Mouse (Mus musculus) forebrain, embryonic 12.5 days (tissue): ENCODE results near the gene Cytip. TPM values are rescaled to one million over a fixed set of nuclear protein-coding genes. Genes with fewer than 3 reads are reported as not detected.
A peak's percentile ranks its signal among the peaks of the same experiment; 100 is the strongest.

Experiments used
- ATAC-seq: fragments of 200-750 bp; cut with Nextera tagmentation; 2 replicates; pipeline ENCODE4 v1.8.0; 2017; ENCODE audit warnings: moderate TSS enrichment; ENCODE audit not compliant: low FRiP score
- H3K27ac ChIP-seq: fragments of 300-500 bp; sonication (generic); 2 replicates; pipeline ENCODE4 v1.5.1; 2016; ENCODE audit warnings: mild to moderate bottlenecking
- H3K27me3 ChIP-seq: fragments of 300-500 bp; sonication (generic); 2 replicates; pipeline ENCODE4 v1.6.1; 2016; ENCODE audit warnings: mild to moderate bottlenecking
- H3K36me3 ChIP-seq: fragments of 300-500 bp; sonication (generic); replicated peaks from 2 replicates; pipeline ENCODE4 v1.6.1; 2016; ENCODE audit warnings: mild to moderate bottlenecking
- H3K4me1 ChIP-seq: fragments of 300-500 bp; sonication (generic); 2 replicates; pipeline ENCODE4 v1.6.1; 2016
- H3K4me2 ChIP-seq: fragments of 300-500 bp; sonication (generic); 2 replicates; pipeline ENCODE4 v1.6.1; 2016; ENCODE audit warnings: mild to moderate bottlenecking, moderate library complexity
- H3K4me3 ChIP-seq: fragments of 300-500 bp; sonication (generic); replicated peaks from 2 replicates; pipeline ENCODE4 v1.5.1; 2016; ENCODE audit warnings: mild to moderate bottlenecking
- H3K9ac ChIP-seq: fragments of 300-500 bp; sonication (generic); 2 replicates; pipeline ENCODE4 v1.6.1; 2016; ENCODE audit warnings: mild to moderate bottlenecking
- H3K9me3 ChIP-seq: fragments of 300-500 bp; sonication (generic); 2 replicates; pipeline ENCODE4 v1.6.1; 2016
- WGBS: fragments of 180-500 bp; shearing (Covaris S2); methylation state at CpG from one replicate; pipeline ENCODE4 v1.1.7; 2016; 5-methylcytosine and 5-hydroxymethylcytosine counted together
- polyA plus RNA-seq: library from polyadenylated mRNA; unstranded; fragments of >200 nt; fragmentation: Nextera tagmentation; extraction: Ambion mirVana; gene quantifications from 2 replicates; pipeline ENCODE4 v1.2.1, GENCODE M21; 2016

Cytip gene
- polyA plus RNA-seq: 0.14 TPM in 1 of 2 replicates, not detected in the other

DNA sequence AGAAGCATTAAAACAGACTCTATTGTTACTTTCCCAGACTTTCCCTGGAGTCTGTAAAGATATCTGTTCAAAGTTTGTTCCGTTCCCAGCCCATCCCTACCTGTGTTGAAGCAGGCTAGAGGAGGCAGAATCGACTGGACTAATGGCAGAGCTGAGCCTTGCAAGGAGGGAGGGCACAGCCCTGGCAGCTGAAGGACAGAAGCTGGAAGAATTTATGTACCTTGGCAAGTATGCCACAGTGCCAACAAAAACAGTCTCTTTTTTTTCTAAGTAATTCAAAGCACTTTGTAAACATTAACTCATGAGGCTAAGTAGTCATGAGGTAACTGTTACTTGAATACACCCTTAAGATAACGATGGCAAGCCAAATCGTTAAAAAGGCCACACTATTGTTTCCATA, at the start of gene Cytip:
TSS of gene Cytip (minus strand) at position 187 of the 400 bp plus-strand sequence.
- no peak within 1 kb of the TSS for H3K27ac ChIP-seq
- WGBS: 53% methylated on average over 4 of the region's 4 CpGs
- no peaks in the 10 kb centered on the region for H3K4me1 ChIP-seq
- H3K36me3 ChIP-seq: no peaks in the 10 kb centered on the region
- H3K9me3 ChIP-seq: no peaks in the 10 kb centered on the region
- H3K27me3 ChIP-seq: no peaks in the 10 kb centered on the region
- no peak for ATAC-seq
- H3K9ac ChIP-seq: no peak within 1 kb of the TSS
- H3K4me3 ChIP-seq: no peak within 1 kb of the TSS
- no peak within 1 kb of the TSS for H3K4me2 ChIP-seq

DNA sequence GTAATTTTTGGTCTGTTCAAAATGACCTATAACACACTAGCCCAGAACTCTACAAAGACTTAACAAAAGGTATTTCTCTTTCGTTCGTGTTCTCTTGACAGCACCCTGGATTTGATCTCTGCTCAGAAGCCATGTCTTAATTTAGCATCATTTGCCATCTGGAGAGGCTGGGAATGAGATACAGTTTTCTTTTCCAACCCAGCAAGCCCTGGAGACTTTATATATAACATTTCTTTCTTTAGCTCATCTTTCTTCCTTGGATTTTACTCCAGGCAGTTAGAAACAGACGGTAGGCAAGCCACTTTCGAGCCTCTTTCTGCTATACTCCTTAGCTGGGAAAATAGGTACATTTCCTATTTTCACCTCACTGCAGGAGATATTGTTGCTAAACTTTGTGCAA, 45.3 kb upstream of the Cytip start:
- Histone ChIP-seq H3K27ac (no peak overlapping the region), H3K9me3 (no peaks in the 10 kb centered on the region), H3K4me2 (no peak overlapping the region), H3K9ac (no peak overlapping the region), H3K27me3 (no peaks in the 10 kb centered on the region), H3K36me3 (no peaks in the 10 kb centered on the region), H3K4me1 (no peaks in the 10 kb centered on the region), H3K4me3 (no peak overlapping the region)
- no peak for ATAC-seq
- 88% methylated on average over 4 of the region's 4 CpGs for WGBS

DNA sequence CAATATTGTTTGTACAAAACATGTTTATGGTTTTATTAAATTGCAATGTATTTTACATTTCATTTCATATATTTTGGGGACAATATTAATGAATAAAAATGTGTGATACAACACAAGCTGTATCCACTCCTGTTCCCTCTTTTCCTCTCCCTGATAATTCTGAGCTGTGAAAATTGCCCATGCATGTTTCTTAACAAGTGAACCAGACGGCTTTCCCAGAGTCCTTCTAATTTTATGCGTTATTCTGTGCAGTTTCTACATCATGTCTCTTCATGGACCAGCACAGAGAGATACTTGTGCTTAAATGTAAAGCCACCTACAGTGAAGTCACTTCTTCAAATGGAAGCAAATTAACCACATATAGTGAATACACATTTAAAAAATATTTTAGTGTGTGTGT, 42.2 kb upstream of the Cytip start:
- no peak for ATAC-seq
- Histone ChIP-seq H3K9ac (no peak overlapping the region), H3K4me1 (no peaks in the 10 kb centered on the region), H3K4me2 (no peak overlapping the region), H3K27ac (no peak overlapping the region), H3K4me3 (no peak overlapping the region), H3K9me3 (no peaks in the 10 kb centered on the region), H3K36me3 (no peaks in the 10 kb centered on the region), H3K27me3 (no peaks in the 10 kb centered on the region)
- WGBS: 78% methylated on average over 2 of the region's 2 CpGs

DNA sequence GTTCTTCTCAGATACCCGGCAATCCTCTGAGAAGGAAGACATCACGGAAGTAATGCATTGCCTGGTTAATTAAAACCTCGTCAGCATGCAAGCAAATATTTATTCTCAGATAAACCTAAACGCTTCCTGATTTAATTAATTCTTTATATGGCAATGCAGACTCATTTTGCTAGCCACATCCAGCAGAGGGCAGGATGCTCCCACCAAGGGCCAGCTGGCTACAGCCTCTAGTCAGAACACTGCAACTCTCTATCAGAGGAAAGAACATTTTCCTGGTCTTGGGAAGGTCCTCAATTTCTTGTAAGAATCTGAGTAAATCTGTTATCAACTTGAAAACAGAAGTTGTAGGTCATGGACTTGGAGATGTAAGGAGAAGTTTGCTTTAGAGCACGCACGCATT, 4.1 kb upstream of the Cytip start:
- Histone ChIP-seq H3K9me3 (no peaks in the 10 kb centered on the region), H3K4me2 (no peak overlapping the region), H3K27ac (no peak overlapping the region), H3K4me3 (no peak overlapping the region), H3K36me3 (no peaks in the 10 kb centered on the region), H3K27me3 (no peaks in the 10 kb centered on the region), H3K4me1 (no peaks in the 10 kb centered on the region), H3K9ac (no peak overlapping the region)
- whole genome bisulfite sequencing: 72% methylated on average over 6 of the region's 6 CpGs
- ATAC-seq: peak; percentile 69

DNA sequence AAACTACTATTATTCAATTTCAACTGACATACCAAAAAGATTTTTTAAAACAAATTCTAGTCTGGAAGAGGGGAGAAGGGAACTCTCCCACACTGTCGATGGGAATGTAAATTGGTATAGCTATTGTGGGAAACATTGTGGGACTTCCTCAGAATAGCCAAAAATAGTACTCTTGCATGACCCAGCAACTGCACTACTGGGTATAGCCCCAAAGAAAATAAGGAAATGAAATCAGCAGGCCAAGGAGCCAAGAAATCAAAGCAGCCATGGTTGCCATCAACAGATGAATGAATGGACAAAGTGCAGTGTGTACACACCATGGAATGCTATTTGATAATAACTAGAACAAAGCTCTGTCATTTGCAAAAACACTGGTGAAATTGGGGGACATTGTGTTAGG, 1.5 kb upstream of the Cytip start:
- H3K27ac ChIP-seq: no peak overlapping the region
- no peak overlapping the region for H3K4me2 ChIP-seq
- H3K9me3 ChIP-seq: no peaks in the 10 kb centered on the region
- H3K4me3 ChIP-seq: no peak overlapping the region
- H3K9ac ChIP-seq: no peak overlapping the region
- H3K36me3 ChIP-seq: no peaks in the 10 kb centered on the region
- H3K4me1 ChIP-seq: no peaks in the 10 kb centered on the region
- 94% methylated on average over 1 of the region's 1 CpGs for WGBS
- ATAC-seq: no peak
- no peaks in the 10 kb centered on the region for H3K27me3 ChIP-seq

DNA sequence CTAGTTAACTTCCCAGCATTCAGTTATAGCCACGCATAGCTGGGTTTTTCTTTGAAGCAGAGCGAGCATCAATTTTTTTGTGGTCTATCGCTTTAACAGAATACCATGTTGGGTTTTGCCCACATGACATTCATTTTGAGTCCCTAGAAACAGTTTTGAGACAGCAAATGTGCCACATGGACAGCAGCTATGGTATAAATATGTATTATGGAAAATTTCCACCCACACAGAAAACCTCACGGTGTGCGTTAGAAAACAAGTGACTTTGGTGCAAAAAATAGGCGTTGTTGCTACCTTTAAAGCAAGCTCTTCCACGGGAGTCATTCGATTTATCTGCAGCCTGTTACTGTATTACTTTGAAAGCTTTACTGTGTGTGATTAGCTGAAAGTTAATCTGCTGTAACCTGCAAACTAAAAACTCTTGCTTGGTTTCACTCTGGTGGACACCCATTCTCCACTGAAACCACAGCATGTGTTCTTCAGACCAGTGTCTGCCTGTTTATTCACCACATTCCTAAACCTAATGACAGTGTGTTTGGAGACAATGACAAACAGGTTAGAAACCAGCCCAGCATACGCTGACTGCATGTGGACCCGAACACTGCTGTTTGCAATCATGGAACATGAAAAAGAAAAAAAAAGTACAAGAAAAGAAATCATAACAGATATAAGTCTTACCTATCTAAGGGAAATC, 763 bp downstream of the Cytip start:
- Histone ChIP-seq H3K27ac (no peak overlapping the region), H3K4me3 (no peak overlapping the region), H3K9me3 (no peaks in the 10 kb centered on the region), H3K9ac (no peak overlapping the region), H3K4me2 (no peak overlapping the region), H3K27me3 (no peaks in the 10 kb centered on the region), H3K36me3 (no peaks in the 10 kb centered on the region), H3K4me1 (no peaks in the 10 kb centered on the region)
- WGBS: 84% methylated on average over 10 of the region's 10 CpGs
- ATAC-seq: no peak

DNA sequence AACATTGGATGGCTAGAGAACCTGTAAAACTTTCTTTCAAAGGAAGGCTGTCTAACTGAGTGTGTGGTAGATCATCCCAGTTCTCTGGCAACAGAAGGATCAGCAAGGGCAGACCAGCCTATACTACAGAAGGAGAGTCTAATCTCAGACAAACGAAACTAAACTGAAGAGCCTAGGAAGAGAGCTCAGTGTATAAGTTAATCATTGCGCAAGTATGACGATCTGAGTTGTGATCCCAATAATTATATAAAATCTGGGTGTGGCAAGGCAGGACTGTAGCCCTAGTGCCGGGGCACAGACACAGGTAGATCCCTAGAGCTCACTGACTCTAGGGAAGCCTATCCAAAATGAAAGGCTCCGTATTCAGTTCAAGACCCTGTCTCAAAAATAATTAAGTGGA, 3.2 kb downstream of the Cytip start:
- ATAC-seq: no peak

DNA sequence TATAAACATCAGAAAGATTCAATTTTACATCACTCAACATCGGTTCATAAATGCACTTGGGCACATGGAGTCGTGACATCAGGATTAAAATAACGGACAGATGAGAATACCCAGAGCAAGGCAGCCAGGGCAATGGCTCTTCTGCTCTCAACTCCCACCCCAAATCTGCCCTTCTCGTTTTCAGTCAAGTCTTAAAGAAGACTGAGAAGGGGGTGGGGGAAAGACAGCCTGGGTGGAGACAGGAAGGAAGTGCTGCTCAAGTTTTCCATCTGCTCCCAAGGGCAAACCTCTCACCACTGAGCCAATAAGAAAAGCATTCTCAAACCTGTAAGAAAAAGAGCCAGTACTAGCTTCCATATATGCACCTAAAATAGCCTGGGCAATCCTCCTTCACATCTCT, 5.8 kb downstream of the Cytip start:
- H3K9me3 ChIP-seq: no peaks in the 10 kb centered on the region
- no peak overlapping the region for H3K4me2 ChIP-seq
- H3K27ac ChIP-seq: no peak overlapping the region
- H3K36me3 ChIP-seq: no peaks in the 10 kb centered on the region
- ATAC-seq: no peak
- H3K4me3 ChIP-seq: no peak overlapping the region
- no peak overlapping the region for H3K9ac ChIP-seq
- H3K27me3 ChIP-seq: no peaks in the 10 kb centered on the region
- WGBS: 78% methylated on average over 4 of the region's 4 CpGs
- no peaks in the 10 kb centered on the region for H3K4me1 ChIP-seq

More for the DNA sequence above, 3.2 kb downstream of the Cytip start:
- Histone ChIP-seq H3K9me3 (no peaks in the 10 kb centered on the region), H3K9ac (no peak overlapping the region), H3K27ac (no peak overlapping the region), H3K4me3 (no peak overlapping the region), H3K4me1 (no peaks in the 10 kb centered on the region), H3K4me2 (no peak overlapping the region), H3K36me3 (no peaks in the 10 kb centered on the region), H3K27me3 (no peaks in the 10 kb centered on the region)
- 95% methylated on average over 5 of the region's 5 CpGs for WGBS

DNA sequence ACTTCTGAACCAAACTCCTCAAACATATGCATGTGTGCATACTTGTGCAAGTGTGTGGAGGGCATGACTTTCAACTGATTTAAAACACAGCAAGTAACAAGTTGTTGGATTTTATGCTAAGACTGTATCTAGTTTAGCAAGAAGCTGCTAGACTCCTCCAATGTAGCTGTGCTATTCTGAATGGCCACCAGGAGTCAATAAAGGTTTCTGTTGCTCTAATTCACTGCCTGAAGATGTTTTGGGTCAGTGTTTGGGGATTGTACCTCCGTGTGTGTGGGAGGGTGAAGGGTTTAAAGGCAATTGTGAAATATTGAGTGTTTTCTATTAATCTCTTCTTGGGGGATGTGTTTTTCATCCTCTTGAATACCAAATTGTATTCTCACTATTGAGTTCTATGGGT, 6.4 kb downstream of the Cytip start:
- no peak overlapping the region for H3K9ac ChIP-seq
- H3K27ac ChIP-seq: no peak overlapping the region
- no peaks in the 10 kb centered on the region for H3K4me1 ChIP-seq
- 51% methylated on average over 1 of the region's 1 CpGs for WGBS
- ATAC-seq: no peak
- no peak overlapping the region for H3K4me3 ChIP-seq
- H3K27me3 ChIP-seq: no peaks in the 10 kb centered on the region
- H3K9me3 ChIP-seq: no peaks in the 10 kb centered on the region
- no peaks in the 10 kb centered on the region for H3K36me3 ChIP-seq
- H3K4me2 ChIP-seq: no peak overlapping the region

DNA sequence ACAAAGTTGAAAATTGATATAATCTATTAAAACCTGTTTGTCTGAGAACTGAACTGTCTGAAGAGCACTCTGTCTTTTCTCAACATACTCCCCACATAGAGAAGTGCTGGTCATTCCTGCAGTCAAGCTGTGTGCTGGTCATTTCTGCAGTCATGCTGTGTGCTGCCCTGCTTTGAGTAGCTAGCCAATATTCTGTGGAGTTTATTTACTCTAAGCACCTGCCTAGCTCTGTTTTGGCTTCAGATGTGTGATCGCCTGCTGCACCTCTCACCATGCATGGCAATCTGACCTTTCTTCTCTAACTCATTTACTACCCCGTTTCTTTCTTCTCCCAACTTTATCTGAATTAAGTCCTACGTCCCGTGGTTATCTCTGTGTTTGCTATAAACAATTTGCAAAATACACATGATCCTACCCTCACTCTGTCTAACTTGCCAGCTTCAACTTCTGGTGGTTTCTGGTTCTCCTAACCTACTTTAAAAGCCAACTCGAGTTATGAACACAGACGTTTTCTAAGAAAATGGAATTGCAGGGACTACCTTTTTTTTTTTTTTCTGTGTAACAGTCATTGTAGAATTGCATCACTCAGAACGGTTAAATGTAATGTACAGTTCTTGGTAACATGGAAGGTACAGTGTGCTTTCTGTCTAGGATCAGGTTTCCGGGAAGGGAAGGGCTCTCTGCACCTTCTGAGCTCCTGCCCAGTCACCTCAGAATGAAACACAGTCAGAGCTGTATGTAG, 7.9 kb downstream of the Cytip start:
- H3K4me2 ChIP-seq: no peak overlapping the region
- no peaks in the 10 kb centered on the region for H3K36me3 ChIP-seq
- no peak overlapping the region for H3K27ac ChIP-seq
- no peaks in the 10 kb centered on the region for H3K9me3 ChIP-seq
- ATAC-seq: no peak
- no peak overlapping the region for H3K9ac ChIP-seq
- no peaks in the 10 kb centered on the region for H3K4me1 ChIP-seq
- no peak overlapping the region for H3K4me3 ChIP-seq
- no peaks in the 10 kb centered on the region for H3K27me3 ChIP-seq
- 87% methylated on average over 8 of the region's 8 CpGs for WGBS

DNA sequence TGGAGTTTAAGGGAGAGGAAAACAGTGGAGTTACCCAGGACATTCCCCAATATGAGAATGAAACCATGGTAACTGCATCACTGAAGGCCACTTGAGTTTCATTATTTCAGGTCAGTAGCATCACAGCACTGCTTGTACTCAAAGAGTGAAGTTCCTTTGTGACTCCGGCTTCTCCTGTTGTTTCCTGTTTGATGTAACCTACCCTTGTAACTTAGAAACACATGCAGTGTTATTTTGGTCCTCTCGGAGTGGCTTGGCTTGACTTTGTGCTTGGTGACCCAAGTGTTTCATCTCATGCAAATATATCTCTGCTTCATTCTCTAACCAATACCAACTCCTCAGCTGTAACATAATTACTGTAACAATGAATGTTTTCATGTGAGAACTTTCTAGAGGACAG, 11.1 kb downstream of the Cytip start:
- H3K27ac ChIP-seq: no peak overlapping the region
- H3K9ac ChIP-seq: no peak overlapping the region
- no peak for ATAC-seq
- 70% methylated on average over 2 of the region's 2 CpGs for WGBS
- no peaks in the 10 kb centered on the region for H3K36me3 ChIP-seq
- no peak overlapping the region for H3K4me3 ChIP-seq
- no peaks in the 10 kb centered on the region for H3K27me3 ChIP-seq
- no peak overlapping the region for H3K4me2 ChIP-seq
- no peaks in the 10 kb centered on the region for H3K9me3 ChIP-seq
- H3K4me1 ChIP-seq: no peaks in the 10 kb centered on the region

DNA sequence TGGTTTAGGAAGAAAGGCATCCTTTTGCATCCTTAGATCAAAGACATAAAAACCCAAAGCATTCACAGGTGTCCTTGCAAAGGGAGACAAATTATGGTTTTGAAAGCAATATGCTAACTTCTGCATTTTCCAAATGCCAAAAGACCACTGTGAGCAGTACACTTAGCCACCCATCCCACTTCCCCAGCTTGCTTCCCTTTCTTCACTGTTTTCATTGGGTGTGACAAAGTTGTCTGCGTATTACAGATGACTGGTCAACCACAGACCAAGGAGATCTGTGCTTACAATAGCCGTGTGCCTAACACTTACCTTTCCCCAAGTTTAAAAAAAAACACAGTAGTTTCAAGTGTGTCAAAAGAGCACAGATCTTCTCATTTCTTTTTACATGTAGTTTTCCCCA, 11.7 kb downstream of the Cytip start:
- Histone ChIP-seq H3K27ac (no peak overlapping the region), H3K4me3 (no peak overlapping the region), H3K9me3 (no peaks in the 10 kb centered on the region), H3K4me2 (no peak overlapping the region), H3K4me1 (no peaks in the 10 kb centered on the region), H3K9ac (no peak overlapping the region), H3K36me3 (no peaks in the 10 kb centered on the region), H3K27me3 (no peaks in the 10 kb centered on the region)
- WGBS: 91% methylated on average over 2 of the region's 2 CpGs
- ATAC-seq: no peak

DNA sequence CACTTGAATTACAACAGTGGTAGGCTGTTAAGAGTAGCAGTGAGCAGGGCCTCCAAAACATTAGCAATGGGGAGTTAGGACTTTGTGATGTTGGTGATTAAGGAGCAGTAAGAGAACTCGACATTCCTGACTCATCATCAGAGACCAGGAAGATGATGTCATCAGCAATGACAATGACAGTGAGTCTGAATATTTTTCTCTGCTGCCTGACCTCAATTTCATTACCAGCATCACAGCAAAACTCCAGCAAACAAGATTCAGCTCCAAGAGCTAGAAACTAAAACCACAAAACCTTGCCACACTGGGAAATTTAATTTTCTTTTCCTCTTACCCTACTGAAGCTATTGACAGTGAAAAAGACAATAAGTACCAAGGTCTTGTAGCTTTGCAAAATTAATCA, 14.6 kb downstream of the Cytip start:
- no peaks in the 10 kb centered on the region for H3K27me3 ChIP-seq
- no peak overlapping the region for H3K4me3 ChIP-seq
- no peak for ATAC-seq
- WGBS: 74% methylated on average over 1 of the region's 1 CpGs
- no peaks in the 10 kb centered on the region for H3K36me3 ChIP-seq
- H3K4me1 ChIP-seq: no peaks in the 10 kb centered on the region
- no peak overlapping the region for H3K9ac ChIP-seq
- no peak overlapping the region for H3K27ac ChIP-seq
- H3K4me2 ChIP-seq: no peak overlapping the region
- no peaks in the 10 kb centered on the region for H3K9me3 ChIP-seq
